Comparison of ENCODE assay signal across 12 mouse cellular contexts in the genomic region with DNA sequence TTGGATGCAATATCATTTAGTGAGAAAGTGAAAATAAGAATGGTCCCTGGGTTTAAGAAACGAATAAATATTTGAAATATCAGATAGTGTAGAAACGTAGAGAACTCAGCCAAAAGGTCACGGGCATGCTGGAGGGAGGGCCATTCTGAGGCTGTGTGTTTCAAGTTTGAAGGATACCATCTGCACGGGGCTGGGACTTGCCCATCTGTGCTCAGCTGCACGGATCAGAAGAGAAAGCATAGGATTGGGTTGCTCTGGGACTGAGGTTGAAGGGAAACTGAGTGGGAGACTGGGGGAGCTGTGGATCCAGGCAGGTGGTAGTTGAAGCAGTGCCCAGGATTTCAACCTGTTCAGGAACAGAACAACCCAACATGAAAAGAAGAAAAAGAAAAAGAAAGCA.
DNase-seq lines count a peak whose midpoint lies in the region; ATAC-seq and TF ChIP-seq lines count a peak whose summit lies in the region.
"Had no signal": no experiment of that assay in that cellular context is flagged by ENCODE, and none has a peak within 500 bp of the region (broad histone marks: within the 10 kb centered on the region; RNA-seq: fewer than 3 reads in every experiment).

No protein-coding gene starts in this region.

- no peak for TF ChIP-seq POLR2A in lung, adult 2 months (IDR thresholded peaks at IDR 0.05; ENCODE audit: borderline replicate concordance, extremely low read depth, low read depth, low read length)

- H3K27ac ChIP-seq in kidney, postnatal 0 days: no peak overlapping the region
- H3K27ac ChIP-seq in stomach, embryonic 14.5 days (ENCODE audit: low read length): no peak overlapping the region; the same call in 1 of the 2 replicates

- H3K9ac ChIP-seq in kidney, postnatal 0 days (ENCODE audit: low read depth, low read length): no peak overlapping the region
- H3K9ac ChIP-seq in stomach, embryonic 14.5 days (replicated peaks; ENCODE audit: low read depth, low read length): no peak overlapping the region

- WGBS in lung, adult 2 months: 51% methylated on average over 5 of the region's 5 CpGs
- 19% methylated on average over 5 of the region's 5 CpGs for WGBS in kidney, postnatal 0 days
- WGBS in stomach, embryonic 14.5 days: 19% methylated on average over 5 of the region's 5 CpGs

- H3K4me3 ChIP-seq in lung, adult 2 months (replicated peaks; ENCODE audit: extremely low read depth, low read depth, low read length): no peak overlapping the region
- no peak overlapping the region for H3K4me3 ChIP-seq in kidney, postnatal 0 days (replicated peaks; ENCODE audit: low read depth, low read length)
- no peak overlapping the region for H3K4me3 ChIP-seq in stomach, embryonic 14.5 days (ENCODE audit: low read depth, low read length)
- H3K4me3 ChIP-seq: megakaryocyte, embryonic 14.5 days had no signal

- H3K4me2 ChIP-seq in kidney, postnatal 0 days (ENCODE audit: low read length): 0 out of 2 replicates have a peak overlapping the region, but pooled peaks have one; percentile 0
- H3K4me2 ChIP-seq in stomach, embryonic 14.5 days (replicated peaks; ENCODE audit: low read depth, low read length): no peak overlapping the region

- H3K27me3 ChIP-seq in kidney, postnatal 0 days (ENCODE audit: insufficient read depth, low read length): no peaks in the 10 kb centered on the region
- no peaks in the 10 kb centered on the region for H3K27me3 ChIP-seq in stomach, embryonic 14.5 days (ENCODE audit: control insufficient read depth, insufficient read depth, low read length)
- H3K27me3 ChIP-seq: megakaryocyte, embryonic 14.5 days had no signal

- H3K4me1 ChIP-seq in lung, adult 2 months (ENCODE audit: control insufficient read depth, insufficient read depth, low read length): no peaks in the 10 kb centered on the region; the same call in 1 of the 2 replicates
- H3K4me1 ChIP-seq in kidney, postnatal 0 days (replicated peaks; ENCODE audit: insufficient read depth, low read length): no peaks in the 10 kb centered on the region
- H3K4me1 ChIP-seq in stomach, embryonic 14.5 days (ENCODE audit: control insufficient read depth, insufficient read depth, low read length): no peaks in the 10 kb centered on the region
- H3K4me1 ChIP-seq: megakaryocyte, embryonic 14.5 days had no signal

- H3K36me3 ChIP-seq in kidney, postnatal 0 days (ENCODE audit: insufficient read depth, low read length): no peaks in the 10 kb centered on the region
- H3K36me3 ChIP-seq in stomach, embryonic 14.5 days (ENCODE audit: control insufficient read depth, insufficient read depth, low read length): no peaks in the 10 kb centered on the region

- no peak for TF ChIP-seq CTCF in lung, adult 2 months (IDR thresholded peaks at IDR 0.05; ENCODE audit: insufficient read depth, low read length)
- TF ChIP-seq CTCF in kidney, postnatal 0 days (IDR thresholded peaks at IDR 0.05; ENCODE audit: low read depth): no peak

- ATAC-seq in kidney, postnatal 0 days (replicated peaks; ENCODE audit: low FRiP score, low read depth): no peak
- ATAC-seq in stomach, embryonic 14.5 days (ENCODE audit: insufficient number of reproducible peaks, insufficient read depth, low FRiP score, low read depth): peak; percentile 87; the same call in 1 of the 2 replicates

- peak; percentile 2 for DNase-seq in adrenal gland, adult 2 months
- DNase-seq in adrenal gland, postnatal 4 days (ENCODE audit: low spot score in 2 of 2): no peak
- DNase-seq in lung, adult 18-20 months: peak; percentile 28 to 39
- no peak for DNase-seq in lung, adult 2 months
- peak; percentile 61 for DNase-seq in kidney, postnatal 0 days (ENCODE audit: low spot score)
- no peak for DNase-seq in yolk sac, embryonic 10.5 days (ENCODE audit: low spot score)
- no peak for DNase-seq in frontal cortex, postnatal 10 days (ENCODE audit: low spot score in 2 of 2)
- DNase-seq: cerebellum, postnatal 14 days; right cerebral cortex, postnatal 25 days; thymus, postnatal 4 days had no signal

- no peaks in the 10 kb centered on the region for H3K9me3 ChIP-seq in kidney, postnatal 0 days (replicated peaks; ENCODE audit: low read length)
- H3K9me3 ChIP-seq in stomach, embryonic 14.5 days (ENCODE audit: control insufficient read depth, low read depth, low read length): no peaks in the 10 kb centered on the region

Comparison
In these comparisons a context has a peak if more than half of its experiments do, and no peak if none do; other contexts are left out.
1. DNase-seq: peak in adrenal gland, adult 2 months (single experiment), lung, adult 18-20 months (2 of 2) and kidney, postnatal 0 days (single experiment); none in adrenal gland, postnatal 4 days (0 of 2), lung, adult 2 months (single experiment), yolk sac, embryonic 10.5 days (single experiment) and frontal cortex, postnatal 10 days (0 of 2).